Mouse (Mus musculus) limb, embryonic 14.5 days (tissue): ENCODE data around the gene Pp2d1. TPM values are rescaled to one million over a fixed set of nuclear protein-coding genes. Genes with fewer than 3 reads are reported as not detected.

Experiments used
- ATAC-seq: fragments of 200-750 bp; cut with Nextera tagmentation; 2 replicates; pipeline ENCODE4 v1.8.0; 2017; ENCODE audit warnings: low read depth, moderate number of reproducible peaks, moderate TSS enrichment; ENCODE audit not compliant: low FRiP score
- DNase-seq: peaks from one replicate; pipeline ENCODE4 v3.0.0-alpha.2; 2015; ENCODE audit warnings: low spot score
- H3K27ac ChIP-seq: fragments of 300-500 bp; sonication (generic); replicated peaks from 2 replicates; pipeline ENCODE4 v1.5.1; 2014; ENCODE audit warnings: low read depth, mild to moderate bottlenecking, low read length, moderate library complexity, mixed read lengths
- H3K27me3 ChIP-seq: fragments of 300-500 bp; sonication (generic); 2 replicates; pipeline ENCODE4 v1.6.1; 2014; ENCODE audit warnings: low read length, mixed read lengths; ENCODE audit not compliant: control insufficient read depth, insufficient read depth
- H3K36me3 ChIP-seq: fragments of 300-500 bp; sonication (generic); 2 replicates; pipeline ENCODE4 v1.6.1; 2014; ENCODE audit warnings: mild to moderate bottlenecking, low read length, moderate library complexity, mixed read lengths; ENCODE audit not compliant: control insufficient read depth, insufficient read depth
- H3K4me1 ChIP-seq: fragments of 300-500 bp; sonication (generic); 2 replicates; pipeline ENCODE4 v1.6.1; 2014; ENCODE audit warnings: antibody characterized with exemption, low read length, mixed read lengths; ENCODE audit not compliant: control insufficient read depth, insufficient read depth
- H3K4me2 ChIP-seq: fragments of 300-500 bp; sonication (generic); replicated peaks from 2 replicates; pipeline ENCODE4 v1.6.1; 2014; ENCODE audit warnings: low read depth, mild to moderate bottlenecking, low read length, moderate library complexity; ENCODE audit not compliant: severe bottlenecking
- H3K4me3 ChIP-seq: fragments of 300-500 bp; sonication (generic); replicated peaks from 2 replicates; pipeline ENCODE4 v1.5.1; 2014; ENCODE audit warnings: low read length
- H3K9ac ChIP-seq: fragments of 300-500 bp; sonication (generic); 2 replicates; pipeline ENCODE4 v1.6.1; 2014; ENCODE audit warnings: mild to moderate bottlenecking, low read depth, low read length, moderate library complexity; ENCODE audit not compliant: severe bottlenecking
- H3K9me3 ChIP-seq: fragments of 300-500 bp; sonication (generic); 2 replicates; pipeline ENCODE4 v1.6.1; 2016; ENCODE audit warnings: low read length; ENCODE audit not compliant: control insufficient read depth
- POLR2A ChIP-seq: fragments of 200-500 bp; IDR thresholded peaks from 2 replicates; pipeline ENCODE4 v1.8.0; 2012; ENCODE audit warnings: inconsistent platforms, mild to moderate bottlenecking, moderate library complexity, borderline replicate concordance; ENCODE audit not compliant: insufficient read depth, insufficient read length; ENCODE audit errors: extremely low read depth
- WGBS: fragments of 180-500 bp; shearing (Covaris S2); extraction: QIAGEN DNeasy Blood & Tissue Kit; methylation state at CpG from one replicate; pipeline ENCODE4 v1.1.7; 2014; 5-methylcytosine and 5-hydroxymethylcytosine counted together
- polyA plus RNA-seq, 2 experiments: library from polyadenylated mRNA; depleted of rRNA in 1 of 2; stranded (reverse) in 1 of 2; unstranded in 1 of 2; fragments of >200 nt; fragmentation: Nextera tagmentation in 1 of 2; extraction: Ambion mirVana in 1 of 2; gene quantifications; 2 replicates each; pipeline versions ENCODE4 v1.2.1 to v1.2.3; 2012 to 2014

Gene Pp2d1
- polyA plus RNA-seq, 2 experiments = 0.45 TPM; not detected in 1

- WGBS = 52% methylated on average over 4 of the region's 4 CpGs
- Histone ChIP-seq H3K4me3 (no peak overlapping the region), H3K9ac (no peak overlapping the region), H3K4me2 (no peak overlapping the region), H3K9me3 (no peaks in the 10 kb centered on the region), H3K27me3 (no peaks in the 10 kb centered on the region), H3K36me3 (no peaks in the 10 kb centered on the region), H3K27ac (no peak overlapping the region), H3K4me1 (peaks cover 12% of the 10 kb centered on the region; the same call in 1 of the 2 replicates)
- ATAC-seq (no peak), DNase-seq (no peak)
- TF ChIP-seq POLR2A = no peak
Measured at GRCm38 (mm10) chr17:53582026-53582585, 42.9 kb upstream of the Pp2d1 start.

- H3K4me3 ChIP-seq = no peak overlapping the region
- H3K9me3 ChIP-seq = no peaks in the 10 kb centered on the region
- WGBS = 65% methylated on average over 3 of the region's 3 CpGs
- TF ChIP-seq POLR2A = no peak
- DNase-seq = no peak
- H3K4me1 ChIP-seq = peaks cover 12% of the 10 kb centered on the region; the same call in 1 of the 2 replicates
- H3K36me3 ChIP-seq = no peaks in the 10 kb centered on the region
- H3K9ac ChIP-seq = no peak overlapping the region
- no peak overlapping the region for H3K27ac ChIP-seq
- no peak for ATAC-seq
- H3K4me2 ChIP-seq = no peak overlapping the region
- H3K27me3 ChIP-seq = no peaks in the 10 kb centered on the region
Measured at GRCm38 (mm10) chr17:53580237-53580636, 41.0 kb upstream of the Pp2d1 start.

GRCm38 (mm10) chr17:53579612-53580011, 40.4 kb upstream of the Pp2d1 start:
- WGBS = 73% methylated on average over 4 of the region's 4 CpGs

GRCm38 (mm10) chr17:53578776-53579175, 39.5 kb upstream of the Pp2d1 start:
- ATAC-seq = no peak
- H3K4me1 ChIP-seq = peaks cover 10% of the 10 kb centered on the region; the same call in 1 of the 2 replicates
- DNase-seq = no peak
- no peak for TF ChIP-seq POLR2A
- H3K27me3 ChIP-seq = no peaks in the 10 kb centered on the region
- no peaks in the 10 kb centered on the region for H3K36me3 ChIP-seq
- 72% methylated on average over 9 of the region's 9 CpGs for WGBS
- no peak overlapping the region for H3K4me3 ChIP-seq
- no peaks in the 10 kb centered on the region for H3K9me3 ChIP-seq
- H3K9ac ChIP-seq = no peak overlapping the region
- no peak overlapping the region for H3K4me2 ChIP-seq
- H3K27ac ChIP-seq = no peak overlapping the region

More at GRCm38 (mm10) chr17:53579612-53580011, 40.4 kb upstream of the Pp2d1 start:
- no peak for TF ChIP-seq POLR2A
- Histone ChIP-seq H3K9me3 (no peaks in the 10 kb centered on the region), H3K9ac (no peak overlapping the region), H3K36me3 (no peaks in the 10 kb centered on the region), H3K4me3 (no peak overlapping the region), H3K4me2 (no peak overlapping the region), H3K27me3 (no peaks in the 10 kb centered on the region), H3K4me1 (peaks cover 12% of the 10 kb centered on the region; the same call in 1 of the 2 replicates), H3K27ac (no peak overlapping the region)
- ATAC-seq = no peak
- DNase-seq = no peak

GRCm38 (mm10) chr17:53578249-53578648, 39.0 kb upstream of the Pp2d1 start:
- Histone ChIP-seq H3K4me1 (peaks cover 10% of the 10 kb centered on the region; the same call in 1 of the 2 replicates), H3K9ac (no peak overlapping the region), H3K27me3 (no peaks in the 10 kb centered on the region), H3K36me3 (no peaks in the 10 kb centered on the region), H3K4me2 (no peak overlapping the region), H3K4me3 (no peak overlapping the region), H3K9me3 (no peaks in the 10 kb centered on the region), H3K27ac (no peak overlapping the region)
- ATAC-seq (no peak), DNase-seq (no peak)
- TF ChIP-seq POLR2A = no peak
- WGBS = 73% methylated on average over 6 of the region's 6 CpGs
